Mouse (Mus musculus) limb, embryonic 12.5 days (tissue): ENCODE data around the gene Mov10. TPM values are rescaled to one million over a fixed set of nuclear protein-coding genes. Genes with fewer than 3 reads are reported as not detected.
"Not testable (repeated sequence)": the region's sequence is repeated elsewhere in the genome, so short reads cannot be mapped to it uniquely, and the experiment has no call there.

Experiments
- ATAC-seq: fragments of 200-750 bp; cut with Nextera tagmentation; 2 replicates; pipeline ENCODE4 v1.8.0; 2017; ENCODE audit warnings: low read depth, moderate TSS enrichment; ENCODE audit not compliant: insufficient number of reproducible peaks, insufficient read depth, low FRiP score, low TSS enrichment
- H3K27ac ChIP-seq: fragments of 300-500 bp; sonication (generic); 2 replicates; pipeline ENCODE4 v1.5.1; 2016; ENCODE audit warnings: mild to moderate bottlenecking, moderate library complexity
- H3K27me3 ChIP-seq: fragments of 300-500 bp; sonication (generic); 2 replicates; pipeline ENCODE4 v1.6.1; 2016; ENCODE audit warnings: mild to moderate bottlenecking, moderate library complexity
- H3K36me3 ChIP-seq: fragments of 300-500 bp; sonication (generic); 2 replicates; pipeline ENCODE4 v1.6.1; 2016; ENCODE audit warnings: mild to moderate bottlenecking, moderate library complexity
- H3K4me1 ChIP-seq: fragments of 300-500 bp; sonication (generic); replicated peaks from 2 replicates; pipeline ENCODE4 v1.6.1; 2016
- H3K4me2 ChIP-seq: fragments of 300-500 bp; sonication (generic); 2 replicates; pipeline ENCODE4 v1.6.1; 2016; ENCODE audit warnings: mild to moderate bottlenecking, moderate library complexity
- H3K4me3 ChIP-seq: fragments of 300-500 bp; sonication (generic); replicated peaks from 2 replicates; pipeline ENCODE4 v1.5.1; 2016; ENCODE audit warnings: mild to moderate bottlenecking
- H3K9ac ChIP-seq: fragments of 300-500 bp; sonication (generic); replicated peaks from 2 replicates; pipeline ENCODE4 v1.6.1; 2016; ENCODE audit warnings: mild to moderate bottlenecking, moderate library complexity
- H3K9me3 ChIP-seq: fragments of 300-500 bp; sonication (generic); 2 replicates; pipeline ENCODE4 v1.6.1; 2016; ENCODE audit warnings: mild to moderate bottlenecking, moderate library complexity
- WGBS: fragments of 180-500 bp; shearing (Covaris S2); methylation state at CpG from one replicate; pipeline ENCODE4 v1.1.7; 2016; 5-methylcytosine and 5-hydroxymethylcytosine counted together
- polyA plus RNA-seq: library from polyadenylated mRNA; unstranded; fragments of >200 nt; fragmentation: Nextera tagmentation; extraction: Ambion mirVana; gene quantifications from 2 replicates; pipeline ENCODE4 v1.2.1, GENCODE M21; 2016

The Mov10 gene
- polyA plus RNA-seq, 1 experiment from 2014 or later = 73.8 TPM

DNA sequence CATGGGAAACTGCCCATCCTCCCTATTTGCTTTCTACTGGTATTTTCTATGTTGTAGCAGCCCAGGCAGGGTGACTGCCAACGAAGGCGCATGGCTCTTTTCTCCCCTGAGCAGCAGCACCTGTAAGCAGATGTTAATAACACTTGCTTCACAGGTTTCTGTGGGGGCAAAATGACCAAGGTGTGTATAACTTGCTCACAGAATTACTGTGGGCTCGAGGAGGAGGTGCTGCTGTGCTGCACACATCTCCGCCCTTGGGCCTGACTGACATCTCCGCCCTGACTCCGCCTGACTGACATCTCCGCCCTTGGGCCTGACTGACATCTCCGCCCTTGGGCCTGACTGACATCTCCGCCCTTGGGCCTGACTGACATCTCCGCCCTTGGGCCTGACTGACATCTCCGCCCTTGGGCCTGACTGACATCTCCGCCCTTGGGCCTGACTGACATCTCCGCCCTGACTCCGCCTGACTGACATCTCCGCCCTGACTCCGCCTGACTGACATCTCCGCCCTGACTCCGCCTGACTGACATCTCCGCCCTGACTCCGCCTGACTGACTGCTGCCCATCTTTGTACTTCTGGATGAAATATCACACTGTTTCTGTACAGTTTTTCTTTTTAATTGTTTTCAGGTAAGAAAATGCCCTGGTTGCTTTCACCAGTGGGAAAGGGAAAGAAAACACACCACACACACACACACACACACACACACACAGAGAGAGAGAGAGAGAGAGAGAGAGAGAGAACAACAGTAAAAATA is 56.1 kb downstream of the Mov10 start:
- not testable (repeated sequence) for H3K27ac ChIP-seq, H3K9ac ChIP-seq, H3K4me2 ChIP-seq, H3K36me3 ChIP-seq, ATAC-seq, H3K9me3 ChIP-seq, H3K4me1 ChIP-seq, H3K4me3 ChIP-seq
- 29% methylated on average over 20 of the region's 20 CpGs for WGBS
- H3K27me3 ChIP-seq = peaks cover 15% of the 10 kb centered on the region; the same call in 1 of the 2 replicates

DNA sequence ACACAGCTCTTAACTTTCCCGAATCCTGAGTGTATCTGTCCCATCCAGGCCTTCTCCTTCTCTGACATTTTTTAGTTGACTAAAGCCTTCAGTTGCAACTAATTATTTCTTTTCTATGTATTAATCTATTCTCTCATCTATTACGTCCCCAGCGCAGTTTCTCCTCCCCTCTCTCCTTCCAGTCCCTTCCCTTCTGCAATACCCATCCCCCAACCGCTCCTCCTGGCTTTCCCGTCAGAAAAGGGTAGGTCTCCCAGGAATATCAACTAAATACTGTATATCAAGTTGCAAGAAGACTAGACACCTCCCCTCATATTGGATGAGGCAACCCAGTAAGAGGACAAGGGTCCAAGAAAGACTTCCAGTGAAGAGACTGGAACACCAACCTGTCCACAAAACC is 59.5 kb downstream of the Mov10 start:
- Histone ChIP-seq H3K27me3 (peaks cover 19% of the 10 kb centered on the region; the same call in 1 of the 2 replicates), H3K4me2 (peak overlapping the region; percentile 67), H3K9me3 (no peaks in the 10 kb centered on the region), H3K4me1 (peaks cover 2% of the 10 kb centered on the region; the same call in 1 of the 2 replicates), H3K27ac (no peak overlapping the region), H3K36me3 (no peaks in the 10 kb centered on the region), H3K9ac (peak overlapping the region; percentile 54), H3K4me3 (peak overlapping the region; percentile 38)
- whole genome bisulfite sequencing = 15% methylated on average over 5 of the region's 5 CpGs
- ATAC-seq = no peak

DNA sequence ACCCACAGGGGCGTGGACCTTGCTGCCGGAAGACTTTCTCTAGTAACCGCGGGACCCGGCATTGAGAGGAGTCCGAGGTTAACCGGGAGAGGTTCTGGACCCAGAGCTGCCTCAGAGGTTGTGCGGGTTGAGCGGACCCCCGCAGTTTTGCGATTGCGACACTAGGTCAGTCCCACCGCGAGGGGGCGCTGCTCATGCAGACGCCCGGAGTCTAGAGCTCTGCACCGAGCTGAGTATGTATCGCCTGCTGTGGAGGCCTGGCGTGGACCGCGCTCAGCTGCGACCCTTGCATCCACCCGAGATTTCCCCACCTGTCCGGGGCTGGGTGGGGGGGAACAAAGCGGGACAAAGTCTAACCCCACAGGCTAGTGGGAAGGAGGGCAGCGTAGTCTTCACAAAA is 60.0 kb downstream of the Mov10 start:
- H3K4me2 ChIP-seq = peak overlapping the region; percentile 67
- H3K27me3 ChIP-seq = peaks cover 18% of the 10 kb centered on the region; the same call in 1 of the 2 replicates
- H3K4me1 ChIP-seq = peaks cover 2% of the 10 kb centered on the region; the same call in 1 of the 2 replicates
- WGBS = 4% methylated on average over 27 of the region's 27 CpGs
- ATAC-seq = peak; percentile 89
- H3K4me3 ChIP-seq = peak overlapping the region; percentile 38
- no peaks in the 10 kb centered on the region for H3K9me3 ChIP-seq
- no peak overlapping the region for H3K27ac ChIP-seq
- peak overlapping the region; percentile 54 for H3K9ac ChIP-seq
- H3K36me3 ChIP-seq = no peaks in the 10 kb centered on the region

- 19% methylated on average over 20 of the region's 25 CpGs for WGBS
- not testable (repeated sequence) for H3K36me3 ChIP-seq, H3K4me1 ChIP-seq, H3K9ac ChIP-seq, H3K27ac ChIP-seq, H3K9me3 ChIP-seq, ATAC-seq
- Histone ChIP-seq H3K4me3 (peak overlapping the region; percentile 19), H3K4me2 (peak overlapping the region; percentile 48), H3K27me3 (peaks cover 12% of the 10 kb centered on the region; the same call in 1 of the 2 replicates)
These were observed 65.5 kb downstream of the Mov10 start for GRCm38 (mm10) chr3:104752845-104753244.

Other genes with a start within 250 kb of the Mov10 start
- 44.6 and 45.3 TPM in 2 replicates for gene Slc16a1, start 179.9 kb downstream of the Mov10 start, polyA plus RNA-seq
- gene Ppm1j, start 37.5 kb downstream of the Mov10 start, polyA plus RNA-seq = 2.6 and 3.4 TPM in 2 replicates
- gene Fam19a3, start 36.7 kb downstream of the Mov10 start, polyA plus RNA-seq = 0.24 and 0.85 TPM in 2 replicates
- 152 and 154 TPM in 2 replicates for gene Rhoc, start 30.2 kb downstream of the Mov10 start, polyA plus RNA-seq
- 37.2 and 37.7 TPM in 2 replicates for gene St7l, start 45.4 kb upstream of the Mov10 start, polyA plus RNA-seq
- 183 and 196 TPM in 2 replicates for gene Capza1, start 45.9 kb upstream of the Mov10 start, polyA plus RNA-seq
- 0.69 and 0.70 TPM in 2 replicates for gene Wnt2b, start 143.4 kb upstream of the Mov10 start, polyA plus RNA-seq
- gene Cttnbp2nl, start 234.6 kb upstream of the Mov10 start, polyA plus RNA-seq = 43.6 and 46.2 TPM in 2 replicates
- not detected in 2 replicates for gene 4930564D02Rik, start 248.3 kb upstream of the Mov10 start, polyA plus RNA-seq